Mouse (Mus musculus) limb, embryonic 13.5 days (tissue): ENCODE measurements around the gene Twist2. TPM values are rescaled to one million over a fixed set of nuclear protein-coding genes. Genes with fewer than 3 reads are reported as not detected.

Experiments
- ATAC-seq: fragments of 200-750 bp; cut with Nextera tagmentation; 2 replicates; pipeline ENCODE4 v1.8.0; 2017; ENCODE audit warnings: low read depth, moderate number of reproducible peaks, moderate TSS enrichment; ENCODE audit not compliant: low FRiP score
- H3K27ac ChIP-seq: fragments of 300-500 bp; sonication (generic); 2 replicates; pipeline ENCODE4 v1.5.1; 2015; ENCODE audit warnings: inconsistent platforms, mild to moderate bottlenecking, moderate library complexity
- H3K27me3 ChIP-seq: fragments of 300-500 bp; sonication (generic); 2 replicates; pipeline ENCODE4 v1.6.1; 2015; ENCODE audit warnings: mild to moderate bottlenecking, inconsistent platforms
- H3K36me3 ChIP-seq: fragments of 300-500 bp; sonication (generic); 2 replicates; pipeline ENCODE4 v1.6.1; 2015; ENCODE audit warnings: inconsistent platforms, mild to moderate bottlenecking, moderate library complexity
- H3K4me1 ChIP-seq: fragments of 300-500 bp; sonication (generic); 2 replicates; pipeline ENCODE4 v1.6.1; 2015; ENCODE audit warnings: inconsistent platforms
- H3K4me2 ChIP-seq: fragments of 300-500 bp; sonication (generic); replicated peaks from 2 replicates; pipeline ENCODE4 v1.6.1; 2015; ENCODE audit warnings: inconsistent platforms, mild to moderate bottlenecking, moderate library complexity
- H3K4me3 ChIP-seq: fragments of 300-500 bp; sonication (generic); 2 replicates; pipeline ENCODE4 v1.5.1; 2015; ENCODE audit warnings: moderate library complexity, mild to moderate bottlenecking, inconsistent platforms
- H3K9ac ChIP-seq: fragments of 300-500 bp; sonication (generic); 2 replicates; pipeline ENCODE4 v1.6.1; 2015; ENCODE audit warnings: mild to moderate bottlenecking, inconsistent platforms
- H3K9me3 ChIP-seq: fragments of 300-500 bp; sonication (generic); 2 replicates; pipeline ENCODE4 v1.6.1; 2016; ENCODE audit warnings: inconsistent platforms
- WGBS: fragments of 180-500 bp; shearing (Covaris S2); methylation state at CpG from one replicate; pipeline ENCODE4 v1.1.7; 2015; 5-methylcytosine and 5-hydroxymethylcytosine counted together
- polyA plus RNA-seq: library from polyadenylated mRNA; unstranded; fragments of >200 nt; fragmentation: Nextera tagmentation; extraction: Ambion mirVana; gene quantifications from 2 replicates; pipeline ENCODE4 v1.2.1, GENCODE M21; 2015

Twist2 gene
- polyA plus RNA-seq, 1 experiment from 2014 or later, result 59.2 TPM

DNA sequence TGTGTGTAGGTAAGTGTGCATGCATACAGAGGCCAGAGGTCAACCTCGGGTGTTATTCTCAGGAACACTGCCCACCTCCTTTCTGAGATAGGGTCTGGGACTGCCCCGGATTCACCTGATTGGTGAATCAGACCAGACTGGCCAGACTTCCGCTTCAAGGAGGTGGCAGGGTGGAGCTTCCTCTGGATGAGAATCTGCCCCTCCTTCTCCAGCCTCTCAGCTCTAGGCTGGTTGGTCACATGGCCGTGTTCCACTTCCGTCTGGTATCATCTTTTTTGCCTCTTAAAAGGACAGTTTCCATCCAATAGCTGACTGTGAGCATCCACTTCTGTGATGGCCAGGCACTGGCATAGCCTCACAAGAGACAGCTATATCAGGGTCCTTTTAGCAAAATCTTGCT lies 24.3 kb upstream of the Twist2 start:
- no peak overlapping the region for H3K4me3 ChIP-seq
- ATAC-seq, result no peak

DNA sequence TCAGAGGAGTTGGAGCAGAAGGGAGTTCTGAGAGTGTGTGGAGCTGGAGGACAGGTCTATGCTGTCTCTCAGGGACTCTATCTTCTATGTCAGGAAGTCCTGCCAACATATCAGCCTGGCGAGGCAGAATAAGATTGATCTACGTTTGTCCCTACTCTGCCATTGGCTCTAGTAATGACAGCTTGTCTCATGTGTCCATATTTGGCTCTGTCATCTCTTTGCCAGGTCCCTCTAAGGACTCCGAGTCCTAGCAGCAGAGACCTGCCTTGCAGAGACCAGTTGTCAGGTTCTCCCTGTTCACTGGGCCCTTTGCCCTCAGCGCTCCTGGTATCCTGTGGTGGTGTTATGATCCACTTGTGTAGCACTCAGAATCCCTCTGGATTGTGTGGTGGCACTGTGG lies 21.4 kb upstream of the Twist2 start:
- WGBS, result 80% methylated on average over 4 of the region's 4 CpGs

More for the DNA sequence above, 24.3 kb upstream of the Twist2 start:
- no peak overlapping the region for H3K27ac ChIP-seq
- no peaks in the 10 kb centered on the region for H3K36me3 ChIP-seq
- H3K4me1 ChIP-seq, result no peaks in the 10 kb centered on the region; the same call in 1 of the 2 replicates
- 80% methylated on average over 5 of the region's 5 CpGs for WGBS
- H3K9me3 ChIP-seq, result no peaks in the 10 kb centered on the region
- no peak overlapping the region for H3K9ac ChIP-seq
- H3K4me2 ChIP-seq, result no peak overlapping the region
- peaks cover 7% of the 10 kb centered on the region for H3K27me3 ChIP-seq

DNA sequence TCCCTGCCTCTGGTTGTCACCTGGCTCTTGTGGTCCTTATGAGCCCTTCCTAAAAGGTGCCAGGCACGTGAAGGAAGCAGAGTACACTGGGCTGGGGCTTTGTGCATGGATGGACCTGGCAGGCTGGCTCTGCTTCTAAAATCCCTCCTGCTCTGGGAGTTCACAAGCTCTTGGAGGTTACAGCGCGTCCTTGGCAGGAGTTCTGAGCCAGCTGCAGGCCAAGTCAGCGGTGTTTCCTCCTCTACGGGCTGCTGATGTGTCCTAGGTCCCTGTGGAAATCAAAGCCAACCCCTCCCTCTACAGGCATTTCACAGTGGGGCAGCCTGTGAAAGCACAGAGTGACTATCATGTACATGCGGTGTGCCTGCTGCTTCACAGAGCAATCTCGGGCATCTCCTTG lies 20.1 kb upstream of the Twist2 start:
- H3K4me3 ChIP-seq, result no peak overlapping the region
- no peaks in the 10 kb centered on the region for H3K9me3 ChIP-seq
- no peaks in the 10 kb centered on the region for H3K36me3 ChIP-seq
- H3K27ac ChIP-seq, result no peak overlapping the region
- no peak overlapping the region for H3K4me2 ChIP-seq
- H3K9ac ChIP-seq, result 0 out of 2 replicates have a peak overlapping the region, but pooled peaks have one; percentile 20
- H3K4me1 ChIP-seq, result no peaks in the 10 kb centered on the region; the same call in 1 of the 2 replicates
- WGBS, result 83% methylated on average over 7 of the region's 7 CpGs
- ATAC-seq, result no peak
- H3K27me3 ChIP-seq, result no peaks in the 10 kb centered on the region; the same call in 1 of the 2 replicates

More for the DNA sequence above, 21.4 kb upstream of the Twist2 start:
- Histone ChIP-seq H3K9me3 (no peaks in the 10 kb centered on the region), H3K27ac (no peak overlapping the region), H3K4me1 (no peaks in the 10 kb centered on the region; the same call in 1 of the 2 replicates), H3K9ac (no peak overlapping the region), H3K4me2 (no peak overlapping the region), H3K36me3 (no peaks in the 10 kb centered on the region), H3K4me3 (no peak overlapping the region), H3K27me3 (no peaks in the 10 kb centered on the region; the same call in 1 of the 2 replicates)
- ATAC-seq, result no peak

DNA sequence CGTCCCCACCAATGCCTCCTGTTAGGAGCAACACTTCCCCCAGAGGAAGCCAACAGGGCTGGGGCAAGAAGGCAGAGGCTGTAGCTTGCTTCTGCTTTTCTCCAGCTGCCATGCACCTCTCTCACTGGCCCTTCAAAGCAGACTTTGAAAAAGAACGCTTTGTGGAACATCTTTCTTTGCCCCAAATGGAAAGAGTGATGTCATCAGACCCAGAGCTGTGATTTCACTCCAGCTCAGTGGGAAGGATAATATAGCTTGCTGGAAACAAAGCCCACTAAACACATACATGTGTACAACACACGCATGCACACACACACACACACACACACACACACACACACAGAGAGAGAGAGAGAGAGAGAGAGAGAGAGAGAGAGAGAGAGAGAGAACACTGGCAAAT lies 17.1 kb upstream of the Twist2 start:
- H3K4me1 ChIP-seq, result no peaks in the 10 kb centered on the region; the same call in 1 of the 2 replicates
- H3K4me2 ChIP-seq, result no peak overlapping the region
- no peaks in the 10 kb centered on the region; the same call in 1 of the 2 replicates for H3K27me3 ChIP-seq
- no peak overlapping the region for H3K9ac ChIP-seq
- no peaks in the 10 kb centered on the region for H3K36me3 ChIP-seq
- WGBS, result 76% methylated on average over 3 of the region's 3 CpGs
- no peak for ATAC-seq
- no peak overlapping the region for H3K4me3 ChIP-seq
- H3K27ac ChIP-seq, result no peak overlapping the region
- no peaks in the 10 kb centered on the region for H3K9me3 ChIP-seq

DNA sequence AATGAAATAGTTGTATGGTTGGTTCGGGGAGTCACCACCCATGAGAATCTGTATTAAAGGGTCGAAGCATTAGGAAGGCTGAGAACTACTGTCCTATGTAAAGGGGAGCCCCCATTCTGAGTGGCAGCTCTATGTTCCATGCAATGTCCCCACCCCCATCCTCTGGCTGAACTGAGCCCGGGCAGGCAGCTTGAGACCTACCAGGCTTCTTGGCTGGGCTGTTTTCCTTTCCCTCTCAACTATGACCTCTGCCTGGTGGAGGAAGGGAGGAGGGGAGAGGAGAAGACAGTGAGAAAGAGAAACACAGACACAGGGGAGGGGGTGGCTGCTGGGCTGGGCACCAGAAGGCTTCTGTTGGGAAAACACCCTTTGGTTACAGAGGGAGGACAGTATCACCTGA lies 1.9 kb upstream of the Twist2 start:
- H3K4me1 ChIP-seq, result peaks cover 47% of the 10 kb centered on the region

DNA sequence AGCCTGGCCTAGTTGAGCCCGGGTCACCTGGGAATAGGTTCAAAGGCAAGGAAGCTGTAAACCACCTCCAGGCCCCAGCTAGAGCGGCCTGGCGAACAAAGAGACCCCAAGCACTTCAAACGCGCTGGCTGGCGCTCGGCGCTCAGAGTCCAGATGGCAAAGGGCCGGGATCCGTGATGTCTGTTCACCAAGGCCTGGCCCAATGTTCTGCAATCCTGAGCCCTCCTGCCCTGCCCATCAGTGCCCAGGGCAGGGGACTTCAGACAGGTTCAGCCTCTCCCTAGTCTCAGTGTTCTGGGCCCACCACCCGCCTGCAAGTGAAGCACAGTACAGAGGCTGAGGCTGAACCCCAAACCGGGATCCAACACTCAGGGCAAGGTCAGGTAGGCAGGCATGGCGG lies 913 bp upstream of the Twist2 start:
- Histone ChIP-seq H3K4me3 (peak overlapping the region; percentile 70), H3K9me3 (no peaks in the 10 kb centered on the region), H3K27ac (peak overlapping the region; percentile 80), H3K36me3 (no peaks in the 10 kb centered on the region), H3K27me3 (peaks cover 39% of the 10 kb centered on the region), H3K9ac (peak overlapping the region; percentile 82), H3K4me2 (peak overlapping the region; percentile 94), H3K4me1 (peaks cover 47% of the 10 kb centered on the region)
- 12% methylated on average over 13 of the region's 13 CpGs for WGBS
- no peak for ATAC-seq

More for the DNA sequence above, 1.9 kb upstream of the Twist2 start:
- Histone ChIP-seq H3K27me3 (peaks cover 39% of the 10 kb centered on the region), H3K27ac (no peak overlapping the region), H3K9me3 (no peaks in the 10 kb centered on the region), H3K4me2 (peak overlapping the region; percentile 94), H3K36me3 (no peaks in the 10 kb centered on the region), H3K9ac (peak overlapping the region; percentile 82; the same call in 1 of the 2 replicates), H3K4me3 (peak overlapping the region; percentile 70; the same call in 1 of the 2 replicates)
- ATAC-seq, result no peak
- 51% methylated on average over 3 of the region's 3 CpGs for WGBS

DNA sequence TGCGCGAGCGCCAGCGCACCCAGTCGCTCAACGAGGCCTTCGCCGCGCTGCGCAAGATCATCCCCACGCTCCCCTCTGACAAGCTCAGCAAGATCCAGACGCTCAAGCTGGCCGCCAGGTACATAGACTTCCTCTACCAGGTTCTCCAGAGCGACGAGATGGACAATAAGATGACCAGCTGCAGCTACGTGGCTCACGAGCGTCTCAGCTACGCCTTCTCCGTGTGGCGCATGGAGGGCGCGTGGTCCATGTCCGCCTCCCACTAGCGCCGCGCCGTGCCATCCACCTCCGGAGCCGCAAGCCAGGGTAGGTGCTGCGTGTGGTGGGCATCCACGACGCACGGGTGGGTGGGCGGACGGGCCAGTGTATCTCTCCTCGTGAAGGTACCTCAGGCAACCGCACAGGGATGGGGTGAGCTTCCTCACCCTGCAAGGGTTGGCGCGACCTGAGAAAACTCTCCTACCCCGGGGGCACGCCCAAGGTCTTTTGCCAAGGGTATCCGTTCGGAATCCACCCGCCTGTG lies 644 bp downstream of the Twist2 start:
- peak; percentile 44 for ATAC-seq
- peaks cover 56% of the 10 kb centered on the region for H3K4me1 ChIP-seq

DNA sequence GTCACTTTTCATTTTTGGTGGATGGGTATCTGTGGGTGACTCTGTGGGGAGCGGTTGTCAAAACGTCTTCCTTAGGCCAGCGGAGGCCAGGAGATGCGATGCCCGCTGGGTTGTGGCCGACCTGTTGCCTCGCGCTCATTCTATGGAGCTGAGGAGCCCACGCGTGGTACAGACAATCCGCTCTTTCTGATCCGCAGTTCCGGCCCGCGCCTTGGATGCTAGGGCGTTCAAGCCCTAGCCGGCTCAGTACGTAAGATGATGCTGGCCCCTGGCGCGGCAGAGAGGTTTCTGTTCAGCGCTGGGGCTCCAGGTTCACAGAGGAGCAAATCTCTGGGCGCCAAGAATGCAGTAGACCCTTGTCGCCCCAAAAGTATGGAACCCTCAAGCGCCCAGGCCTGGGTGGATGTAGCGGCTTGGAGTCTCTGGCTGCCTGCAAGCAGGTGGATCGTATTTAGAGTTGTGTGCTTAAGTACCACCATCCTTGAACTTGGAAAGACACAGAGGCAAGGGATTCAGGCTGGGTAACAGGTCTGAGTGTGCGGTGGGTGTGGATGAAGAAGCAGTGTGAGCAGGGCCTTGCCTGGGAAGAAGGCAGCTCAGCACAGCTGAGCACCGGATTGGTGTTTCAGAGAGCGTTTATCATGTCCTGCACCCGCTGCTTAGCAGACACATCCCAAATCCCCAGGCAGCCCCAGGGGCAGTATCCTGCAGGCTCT lies 1.3 kb downstream of the Twist2 start:
- Histone ChIP-seq H3K4me2 (peak overlapping the region; percentile 94), H3K4me1 (peaks cover 61% of the 10 kb centered on the region), H3K9me3 (no peaks in the 10 kb centered on the region), H3K36me3 (no peaks in the 10 kb centered on the region), H3K4me3 (peak overlapping the region; percentile 70), H3K27me3 (peaks cover 39% of the 10 kb centered on the region), H3K9ac (peak overlapping the region; percentile 88), H3K27ac (peak overlapping the region; percentile 94; the same call in 1 of the 2 replicates)
- ATAC-seq, result no peak
- WGBS, result 6% methylated on average over 30 of the region's 30 CpGs

More for the DNA sequence above, 644 bp downstream of the Twist2 start:
- Histone ChIP-seq H3K9ac (peak overlapping the region; percentile 88), H3K27me3 (peaks cover 39% of the 10 kb centered on the region), H3K4me2 (peak overlapping the region; percentile 94), H3K36me3 (no peaks in the 10 kb centered on the region), H3K4me3 (peak overlapping the region; percentile 70), H3K27ac (peak overlapping the region; percentile 94), H3K9me3 (no peaks in the 10 kb centered on the region)
- WGBS, result under 1% methylated on average over 45 of the region's 45 CpGs

DNA sequence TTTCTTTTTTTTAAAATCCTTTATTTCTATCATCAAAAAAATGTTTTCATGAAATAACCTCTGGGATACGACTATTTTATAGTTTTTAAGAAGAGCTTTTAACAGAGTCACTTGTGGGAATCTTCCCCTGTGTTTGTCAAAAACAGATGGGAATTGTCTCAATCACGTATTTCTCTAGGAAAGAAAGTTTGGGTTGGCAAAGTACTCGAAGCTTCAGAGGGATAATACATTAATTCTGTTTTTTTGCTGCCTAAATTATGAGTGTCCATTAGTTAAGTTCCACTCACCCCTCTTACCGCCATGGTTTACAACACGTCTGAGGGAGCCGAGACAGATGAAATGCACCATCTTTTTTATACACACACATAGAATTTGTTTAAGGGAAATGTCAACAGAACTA lies 2.2 kb downstream of the Twist2 start:
- ATAC-seq, result no peak
- H3K9me3 ChIP-seq, result no peaks in the 10 kb centered on the region

DNA sequence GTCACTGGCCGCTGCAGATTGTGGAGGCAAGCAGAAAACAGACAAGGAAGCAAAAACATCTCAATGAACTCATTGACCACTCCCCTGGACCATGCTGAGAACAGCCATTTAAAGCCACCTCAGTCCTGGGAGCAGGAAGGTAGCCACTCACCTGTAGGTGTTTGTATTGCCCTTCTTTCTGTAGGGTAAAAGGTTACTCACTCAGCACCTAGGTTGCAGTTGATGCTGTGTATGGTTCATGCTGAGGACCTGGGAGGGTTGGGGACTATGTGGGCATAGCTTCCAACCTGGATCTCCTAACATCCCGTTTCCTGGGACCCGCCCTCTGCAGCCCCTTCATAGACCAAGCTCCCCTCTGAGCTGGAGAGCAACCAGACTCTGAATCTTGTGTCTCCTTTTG lies 14.8 kb downstream of the Twist2 start:
- no peak overlapping the region for H3K9ac ChIP-seq
- H3K4me1 ChIP-seq, result peaks cover 28% of the 10 kb centered on the region
- no peak for ATAC-seq
- WGBS, result 65% methylated on average over 3 of the region's 3 CpGs
- no peaks in the 10 kb centered on the region for H3K27me3 ChIP-seq
- no peak overlapping the region for H3K4me3 ChIP-seq
- no peak overlapping the region for H3K27ac ChIP-seq
- H3K9me3 ChIP-seq, result no peaks in the 10 kb centered on the region
- H3K4me2 ChIP-seq, result no peak overlapping the region
- H3K36me3 ChIP-seq, result no peaks in the 10 kb centered on the region

More for the DNA sequence above, 2.2 kb downstream of the Twist2 start:
- H3K4me1 ChIP-seq, result peaks cover 60% of the 10 kb centered on the region
- H3K27me3 ChIP-seq, result peaks cover 39% of the 10 kb centered on the region
- peak overlapping the region; percentile 70 for H3K4me3 ChIP-seq
- H3K27ac ChIP-seq, result no peak overlapping the region
- no peaks in the 10 kb centered on the region for H3K36me3 ChIP-seq
- WGBS, result 50% methylated on average over 6 of the region's 6 CpGs
- H3K4me2 ChIP-seq, result peak overlapping the region; percentile 55
- H3K9ac ChIP-seq, result peak overlapping the region; percentile 51

DNA sequence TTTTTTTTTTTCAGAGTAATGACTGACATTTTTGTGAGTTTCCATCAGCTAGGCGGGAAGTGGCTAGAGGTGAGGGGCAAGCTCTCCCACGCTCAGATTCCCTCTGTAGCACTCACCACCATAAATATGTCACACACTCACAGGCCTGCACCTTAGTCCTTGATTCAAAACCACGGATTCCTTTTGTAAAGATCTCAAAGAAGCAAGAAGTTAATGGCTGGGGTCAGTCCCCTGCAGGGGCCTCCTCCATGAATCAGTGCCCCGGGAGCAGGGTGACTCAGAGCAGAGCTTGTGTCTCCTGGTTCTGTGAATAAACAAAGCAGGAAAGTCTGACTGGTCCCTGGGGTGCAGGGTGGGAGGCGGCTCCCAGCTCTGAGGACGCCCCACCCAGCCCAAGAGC lies 15.3 kb downstream of the Twist2 start:
- WGBS, result 19% methylated on average over 6 of the region's 6 CpGs
- H3K27ac ChIP-seq, result no peak overlapping the region

DNA sequence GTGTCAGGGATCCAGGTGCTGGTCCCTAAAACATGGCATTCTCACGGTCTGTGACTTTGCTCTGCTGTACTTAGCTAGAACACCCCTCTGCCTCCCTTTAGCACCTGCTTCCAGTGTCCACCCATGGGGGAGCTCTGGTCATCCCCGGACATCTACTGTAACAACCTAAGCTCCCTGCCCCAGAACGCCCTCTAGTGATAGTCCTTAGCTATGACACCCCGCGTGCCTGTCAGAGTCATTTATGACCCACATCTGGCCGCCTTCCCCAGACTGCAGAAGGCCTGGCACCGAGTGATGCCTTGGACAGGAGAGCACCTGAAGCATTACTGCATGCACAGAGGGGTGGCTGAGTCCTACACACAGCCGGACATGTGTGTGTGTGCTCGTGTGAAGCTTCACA lies 18.0 kb downstream of the Twist2 start:
- no peak overlapping the region for H3K27ac ChIP-seq
- peaks cover 47% of the 10 kb centered on the region for H3K4me1 ChIP-seq
- no peak overlapping the region for H3K9ac ChIP-seq
- no peak overlapping the region for H3K4me3 ChIP-seq
- H3K36me3 ChIP-seq, result peaks cover 6% of the 10 kb centered on the region; the same call in 1 of the 2 replicates
- no peaks in the 10 kb centered on the region for H3K27me3 ChIP-seq
- H3K9me3 ChIP-seq, result no peaks in the 10 kb centered on the region
- no peak for ATAC-seq
- no peak overlapping the region for H3K4me2 ChIP-seq
- WGBS, result 33% methylated on average over 9 of the region's 9 CpGs

More for the DNA sequence above, 15.3 kb downstream of the Twist2 start:
- ATAC-seq, result no peak
- Histone ChIP-seq H3K4me3 (no peak overlapping the region), H3K4me1 (peaks cover 28% of the 10 kb centered on the region), H3K9ac (0 out of 2 replicates have a peak overlapping the region, but pooled peaks have one; percentile 19), H3K4me2 (no peak overlapping the region), H3K27me3 (no peaks in the 10 kb centered on the region), H3K9me3 (no peaks in the 10 kb centered on the region), H3K36me3 (no peaks in the 10 kb centered on the region)
